Comparison of ENCODE assay signal across 14 mouse cellular contexts in genomic region chr13:53095222-53095621, GRCm38 (mm10).
DNase-seq lines count a peak whose midpoint lies in the region; ATAC-seq and TF ChIP-seq lines count a peak whose summit lies in the region.
"Had no signal": no experiment of that assay in that cellular context is flagged by ENCODE, and none has a peak within 500 bp of the region (broad histone marks: within the 10 kb centered on the region; RNA-seq: fewer than 3 reads in every experiment).

No protein-coding gene starts in this region.

- peak; percentile 45 for TF ChIP-seq CTCF in Patski (IDR thresholded peaks at IDR 0.05)

- ATAC-seq in forebrain, embryonic 15.5 days (replicated peaks): no peak
- ATAC-seq in kidney, embryonic 14.5 days (ENCODE audit: low FRiP score, low TSS enrichment): no peak
- ATAC-seq in Patski: no peak
- ATAC-seq in erythroid progenitor cell, adult 5-6 weeks (replicated peaks; ENCODE audit: low FRiP score, poor library complexity, severe bottlenecking): no peak

- H3K4me2 ChIP-seq in forebrain, embryonic 15.5 days (replicated peaks): no peak overlapping the region
- no peak overlapping the region for H3K4me2 ChIP-seq in kidney, embryonic 14.5 days (replicated peaks; ENCODE audit: low read depth, low read length)

- peaks cover 4% of the 10 kb centered on the region; the same call in 1 of the 2 replicates for H3K27me3 ChIP-seq in forebrain, embryonic 10.5 days (ENCODE audit: poor library complexity, severe bottlenecking)
- H3K27me3 ChIP-seq in forebrain, embryonic 15.5 days: no peaks in the 10 kb centered on the region
- H3K27me3 ChIP-seq in kidney, embryonic 14.5 days (ENCODE audit: control insufficient read depth, insufficient read depth, low read length): peaks cover 6% of the 10 kb centered on the region; the same call in 1 of the 2 replicates
- H3K27me3 ChIP-seq in Patski: no peaks in the 10 kb centered on the region

- no peak overlapping the region for H3K27ac ChIP-seq in forebrain, embryonic 10.5 days
- H3K27ac ChIP-seq in forebrain, embryonic 15.5 days (replicated peaks): no peak overlapping the region
- H3K27ac ChIP-seq in kidney, embryonic 14.5 days (ENCODE audit: low read depth, low read length): no peak overlapping the region

- H3K9ac ChIP-seq in forebrain, embryonic 15.5 days (replicated peaks): no peak overlapping the region
- H3K9ac ChIP-seq in kidney, embryonic 14.5 days (ENCODE audit: low read depth, low read length): no peak overlapping the region

- in situ Hi-C loops in Patski (cut with MboI; ENCODE audit: low pct_unique_long_range_greater_than_20kb): loop anchor here (5.0 to 10.0 kb wide), 4 partner anchors 108 to 438 kb away; no protein-coding TSS in a partner anchor

- POLR2A ChIA-PET in Patski (lab: Charles Lee): no interaction called here

- H3K9me3 ChIP-seq in forebrain, embryonic 10.5 days: no peaks in the 10 kb centered on the region
- H3K9me3 ChIP-seq in forebrain, embryonic 15.5 days: no peaks in the 10 kb centered on the region
- no peaks in the 10 kb centered on the region for H3K9me3 ChIP-seq in kidney, embryonic 14.5 days (ENCODE audit: control insufficient read depth, low read length)

- no peak overlapping the region for H3K4me3 ChIP-seq in forebrain, embryonic 10.5 days
- H3K4me3 ChIP-seq in forebrain, embryonic 15.5 days: no peak overlapping the region
- H3K4me3 ChIP-seq in kidney, embryonic 14.5 days (ENCODE audit: low read length): no peak overlapping the region

- CTCF ChIA-PET in Patski (lab: Charles Lee): interaction anchor here (0.8 to 2.5 kb wide), 7 partner anchors 16 to 445 kb away, joined by 3 to 7 read pairs (median 4); no protein-coding TSS in a partner anchor

- no peaks in the 10 kb centered on the region for H3K36me3 ChIP-seq in forebrain, embryonic 10.5 days (replicated peaks)
- no peaks in the 10 kb centered on the region for H3K36me3 ChIP-seq in forebrain, embryonic 15.5 days
- no peaks in the 10 kb centered on the region for H3K36me3 ChIP-seq in kidney, embryonic 14.5 days (ENCODE audit: control insufficient read depth, insufficient read depth, low read length)

- WGBS in forebrain, embryonic 10.5 days: 71% methylated on average over 17 of the region's 17 CpGs
- 85% methylated on average over 17 of the region's 17 CpGs for WGBS in forebrain, embryonic 15.5 days
- 70% methylated on average over 17 of the region's 17 CpGs for WGBS in kidney, embryonic 14.5 days

- peak; percentile 42 for DNase-seq in forebrain, embryonic 10.5 days (ENCODE audit: extremely low spot score, low spot score)
- peak; percentile 22 for DNase-seq in kidney, adult 18-20 months
- no peak for DNase-seq in Patski (ENCODE audit: low read depth, low spot score)
- DNase-seq in fibroblast of lung, adult 2 months (ENCODE audit: low read depth): peak; percentile 39
- DNase-seq in gastrocnemius, adult 18-20 months (ENCODE audit: low spot score): no peak
- DNase-seq: adrenal gland, postnatal 36 days; cerebellum, adult 9-10 months; gastrocnemius, postnatal 36 days; kidney, adult 11 months; lung, adult 18-20 months; thymus, postnatal 4 days had no signal

- peaks cover 16% of the 10 kb centered on the region for H3K4me1 ChIP-seq in forebrain, embryonic 10.5 days
- peaks cover 7% of the 10 kb centered on the region for H3K4me1 ChIP-seq in forebrain, embryonic 15.5 days
- no peaks in the 10 kb centered on the region; the same call in 1 of the 2 replicates for H3K4me1 ChIP-seq in kidney, embryonic 14.5 days (ENCODE audit: control insufficient read depth, insufficient read depth, low read length)

Comparison
In these comparisons a context has a peak if more than half of its experiments do, and no peak if none do; other contexts are left out.
1. DNase-seq: peak in forebrain, embryonic 10.5 days (single experiment), kidney, adult 18-20 months (single experiment) and fibroblast of lung, adult 2 months (single experiment); none in Patski (single experiment) and gastrocnemius, adult 18-20 months (single experiment).